Mouse (Mus musculus) R1 (cell line): Measurements from ENCODE around the gene Dtx2.

Source experiments
- DNase-seq: peaks from one replicate; pipeline ENCODE4 v3.0.0-alpha.2; 2018; ENCODE audit warnings: low read depth, low spot score

Dtx2 gene

GRCm38 (mm10) chr5:136025712-136026111 is 31.1 kb downstream of the Dtx2 start:
- DNase-seq: no peak

- no peak for DNase-seq
Measured at GRCm38 (mm10) chr5:136026859-136027258, 32.3 kb downstream of the Dtx2 start.

GRCm38 (mm10) chr5:136027612-136028311 is 33.2 kb downstream of the Dtx2 start:
- DNase-seq: no peak

GRCm38 (mm10) chr5:136034868-136035267 is 40.3 kb downstream of the Dtx2 start:
- DNase-seq: no peak

GRCm38 (mm10) chr5:136035285-136035684 is 40.7 kb downstream of the Dtx2 start:
- no peak for DNase-seq

GRCm38 (mm10) chr5:136036667-136037066 is 42.1 kb downstream of the Dtx2 start:
- DNase-seq: no peak

GRCm38 (mm10) chr5:136038258-136039214 is 43.9 kb downstream of the Dtx2 start, which contains the start of gene Upk3b:
Gene Upk3b (plus strand): TSS chr5:136038496.
- DNase-seq: no peak

GRCm38 (mm10) chr5:136040210-136040609 is 45.6 kb downstream of the Dtx2 start:
- peak; percentile 92 for DNase-seq

GRCm38 (mm10) chr5:136041260-136041659 is 46.7 kb downstream of the Dtx2 start:
- peak; percentile 91 for DNase-seq

GRCm38 (mm10) chr5:136041666-136042065 is 47.1 kb downstream of the Dtx2 start:
- peak; percentile 85 for DNase-seq

GRCm38 (mm10) chr5:136044865-136045264 is 50.3 kb downstream of the Dtx2 start:
- DNase-seq: peak; percentile 59

- DNase-seq: peak; percentile 76
Measured at GRCm38 (mm10) chr5:136045408-136045807, 50.8 kb downstream of the Dtx2 start.

- peak; percentile 92 for DNase-seq
Measured at GRCm38 (mm10) chr5:136045987-136046386, 51.4 kb downstream of the Dtx2 start.

- DNase-seq: peak; percentile 64
Measured at GRCm38 (mm10) chr5:136048541-136048940, 53.9 kb downstream of the Dtx2 start.

GRCm38 (mm10) chr5:136049926-136050325 is 55.3 kb downstream of the Dtx2 start:
- no peak for DNase-seq

GRCm38 (mm10) chr5:136051231-136052085 is 56.9 kb downstream of the Dtx2 start:
- DNase-seq: peak; percentile 76

- peak; percentile 91 for DNase-seq
Measured at GRCm38 (mm10) chr5:136052861-136053655, 58.5 kb downstream of the Dtx2 start.

GRCm38 (mm10) chr5:136054301-136055077 is 59.9 kb downstream of the Dtx2 start, which contains the start of gene Upk3bl:
Gene Upk3bl (plus strand): TSS chr5:136054492.
- DNase-seq: no peak

- DNase-seq: no peak
Measured at GRCm38 (mm10) chr5:136056062-136056461, 61.5 kb downstream of the Dtx2 start.

GRCm38 (mm10) chr5:136057085-136057484 is 62.5 kb downstream of the Dtx2 start:
- DNase-seq: no peak
